Mouse (Mus musculus): ENCODE data around the gene Pdlim4. TPM values are rescaled to one million over a fixed set of nuclear protein-coding genes. Genes with fewer than 3 reads are reported as not detected.

Pdlim4 gene
- 10 to 100 TPM; 29.4 to 37.1 TPM for total RNA-seq (2021)

- DNase-seq = peak in 1 of 2 experiments; percentile 62
- intact Hi-C loops (cut with DNase I) = no loop called here
These were observed at the start of gene Pdlim4 for GRCm38 (mm10) chr11:54068520-54069371. Pdlim4 (minus strand) TSS chr11:54069014.

GRCm38 (mm10) chr11:54117096-54117495 is 48.3 kb upstream of the Pdlim4 start:
- intact Hi-C loops (cut with DNase I) = loop anchor here (10.0 kb wide), 1 partner anchor 408 kb away; the partner anchor contains the start of gene Rapgef6
- DNase-seq = no peak

GRCm38 (mm10) chr11:54116406-54116805 is 47.6 kb upstream of the Pdlim4 start:
- intact Hi-C loops (cut with DNase I) = loop anchor here (10.0 kb wide), 1 partner anchor 408 kb away; the partner anchor contains the start of gene Rapgef6
- no peak for DNase-seq

GRCm38 (mm10) chr11:54115911-54116310 is 47.1 kb upstream of the Pdlim4 start:
- no peak for DNase-seq
- intact Hi-C loops (cut with DNase I) = loop anchor here (10.0 kb wide), 1 partner anchor 409 kb away; the partner anchor contains the start of gene Rapgef6

GRCm38 (mm10) chr11:54115301-54115700 is 46.5 kb upstream of the Pdlim4 start:
- DNase-seq = no peak
- intact Hi-C loops (cut with DNase I) = loop anchor here (10.0 kb wide), 1 partner anchor 410 kb away; the partner anchor contains the start of gene Rapgef6

GRCm38 (mm10) chr11:54114746-54115145 is 45.9 kb upstream of the Pdlim4 start:
- no peak for DNase-seq
- intact Hi-C loops (cut with DNase I) = loop anchor here (10.0 kb wide), 1 partner anchor 410 kb away; the partner anchor contains the start of gene Rapgef6

GRCm38 (mm10) chr11:54113352-54113751 is 44.5 kb upstream of the Pdlim4 start:
- peak in 1 of 2 experiments; percentile 50 for DNase-seq
- intact Hi-C loops (cut with DNase I) = loop anchor here (10.0 kb wide), 1 partner anchor 411 kb away; the partner anchor contains the start of gene Rapgef6

- intact Hi-C loops (cut with DNase I) = loop anchor here (10.0 kb wide), 1 partner anchor 412 kb away; the partner anchor contains the start of gene Rapgef6
- DNase-seq = peak; percentile 92 to 93
These were observed 44.1 kb upstream of the Pdlim4 start for GRCm38 (mm10) chr11:54112920-54113319.

GRCm38 (mm10) chr11:54111976-54112741 is 43.3 kb upstream of the Pdlim4 start:
- intact Hi-C loops (cut with DNase I) = loop anchor here (10.0 kb wide), 1 partner anchor 413 kb away; the partner anchor contains the start of gene Rapgef6
- DNase-seq = peak; percentile 68 to 71

GRCm38 (mm10) chr11:54111291-54111690 is 42.5 kb upstream of the Pdlim4 start:
- no peak for DNase-seq
- intact Hi-C loops (cut with DNase I) = loop anchor here (10.0 kb wide), 1 partner anchor 414 kb away; the partner anchor contains the start of gene Rapgef6

- peak; percentile 64 to 70 for DNase-seq
- intact Hi-C loops (cut with DNase I) = loop anchor here (10.0 kb wide), 1 partner anchor 344 kb away; no protein-coding TSS in a partner anchor
These were observed 40.1 kb upstream of the Pdlim4 start for GRCm38 (mm10) chr11:54108894-54109293.

- intact Hi-C loops (cut with DNase I) = loop anchor here (10.0 kb wide), 1 partner anchor 343 kb away; no protein-coding TSS in a partner anchor
- no peak for DNase-seq
These were observed 39.3 kb upstream of the Pdlim4 start for GRCm38 (mm10) chr11:54108131-54108530.

- peak in 1 of 2 experiments; percentile 36 for DNase-seq
These were observed 38.4 kb upstream of the Pdlim4 start for GRCm38 (mm10) chr11:54107239-54107638.

GRCm38 (mm10) chr11:54106676-54107075 is 37.9 kb upstream of the Pdlim4 start:
- intact Hi-C loops (cut with DNase I) = loop anchor here (10.0 kb wide), 1 partner anchor 342 kb away; no protein-coding TSS in a partner anchor
- DNase-seq = peak in 1 of 2 experiments; percentile 34

More at GRCm38 (mm10) chr11:54107239-54107638, 38.4 kb upstream of the Pdlim4 start:
- intact Hi-C loops (cut with DNase I) = loop anchor here (10.0 kb wide), 1 partner anchor 342 kb away; no protein-coding TSS in a partner anchor

- intact Hi-C loops (cut with DNase I) = loop anchor here (10.0 kb wide), 1 partner anchor 340 kb away; no protein-coding TSS in a partner anchor
- DNase-seq = no peak
These were observed 36.2 kb upstream of the Pdlim4 start for GRCm38 (mm10) chr11:54105011-54105410.

GRCm38 (mm10) chr11:54102706-54103449 is 34.1 kb upstream of the Pdlim4 start:
- intact Hi-C loops (cut with DNase I) = loop anchor here (10.0 kb wide), 1 partner anchor 338 kb away; no protein-coding TSS in a partner anchor
- no peak for DNase-seq

- intact Hi-C loops (cut with DNase I) = loop anchor here (10.0 kb wide), 1 partner anchor 337 kb away; no protein-coding TSS in a partner anchor
- DNase-seq = no peak
These were observed 32.9 kb upstream of the Pdlim4 start for GRCm38 (mm10) chr11:54101701-54102100.

GRCm38 (mm10) chr11:54100692-54101591 is 32.1 kb upstream of the Pdlim4 start:
- intact Hi-C loops (cut with DNase I) = loop anchor here (10.0 kb wide), 1 partner anchor 336 kb away; no protein-coding TSS in a partner anchor
- peak; percentile 80 to 86 for DNase-seq

Measured in heart, postnatal 36 days (tissue).